Mouse (Mus musculus): ENCODE measurements around the gene Rnf212.

Gene Rnf212

DNA sequence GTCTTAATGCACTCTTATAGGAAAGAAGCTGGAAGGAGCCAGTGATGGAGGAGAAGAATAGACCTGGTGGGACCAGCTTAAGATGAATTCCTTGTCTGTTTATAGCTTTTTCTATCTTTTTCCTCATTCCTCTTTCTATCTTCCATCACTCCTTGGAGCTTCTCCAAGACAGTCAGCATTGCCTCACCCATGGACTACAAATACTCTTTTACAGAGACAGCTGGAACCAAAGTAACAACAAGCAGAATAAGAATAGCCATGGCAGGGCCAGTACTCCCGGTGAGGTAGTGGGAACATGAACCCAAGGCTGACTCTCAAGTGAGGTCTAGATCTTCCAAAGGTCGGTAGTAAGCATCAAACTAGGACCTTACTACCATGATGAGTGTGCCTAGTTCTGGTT lies 61.7 kb downstream of the Rnf212 start:
- no peak for DNase-seq (ENCODE audit: low read depth, low spot score)

DNA sequence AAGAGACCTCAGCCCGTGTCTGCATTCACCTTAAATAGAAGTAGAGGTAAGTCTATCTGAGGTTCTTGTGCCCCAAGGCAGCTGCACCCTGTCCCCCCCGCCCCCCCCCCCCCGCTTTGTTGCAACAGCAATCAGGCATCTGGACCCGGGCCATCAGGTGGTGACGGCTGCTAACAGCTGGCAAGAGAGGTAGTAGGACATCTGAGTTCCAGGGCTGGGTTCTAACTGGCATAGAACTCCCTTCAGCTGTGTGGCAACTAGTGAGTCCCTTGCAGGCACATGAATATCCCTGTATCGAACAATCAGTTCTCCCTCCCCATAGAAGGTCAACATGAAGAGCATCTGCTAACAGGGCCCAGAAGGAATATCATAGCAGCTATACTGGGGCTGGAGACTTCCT lies 62.8 kb downstream of the Rnf212 start:
- DNase-seq (ENCODE audit: low read depth, low spot score), result no peak

DNA sequence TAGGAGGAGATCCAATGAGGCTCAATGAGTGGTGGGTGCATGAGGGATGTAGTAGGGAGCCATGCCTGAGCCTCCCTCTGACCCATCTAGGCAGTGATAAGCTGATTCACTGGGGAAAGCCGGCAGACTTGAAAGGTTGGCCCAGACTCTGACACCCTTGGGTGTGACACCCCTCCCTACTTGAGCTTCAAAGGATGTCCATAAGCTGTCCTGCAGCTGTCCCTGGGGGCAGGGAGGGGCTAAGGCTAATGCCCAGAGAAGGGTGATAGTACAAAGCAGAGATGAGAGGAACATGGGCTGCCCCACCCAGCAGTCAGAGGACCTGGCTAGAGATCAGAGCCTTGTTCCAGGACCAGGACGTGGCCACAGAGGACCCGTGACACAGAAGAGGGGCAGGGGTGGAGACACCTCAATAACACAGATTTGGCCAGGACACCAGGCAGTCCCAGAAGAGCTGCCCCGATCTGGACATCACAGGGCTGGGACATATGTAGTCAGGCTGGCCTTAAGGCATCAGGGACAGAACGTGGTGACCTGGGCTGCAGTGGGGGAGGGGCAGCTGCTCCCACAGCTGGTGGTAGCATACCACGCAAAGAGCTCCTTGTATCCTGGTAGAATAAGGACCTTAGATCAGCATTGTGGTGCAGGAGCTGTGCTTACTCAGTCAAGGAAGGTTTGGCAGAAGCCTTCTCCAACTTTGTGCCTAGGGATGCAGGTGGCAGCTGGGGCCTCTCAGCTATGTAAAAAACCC lies 65.6 kb downstream of the Rnf212 start:
- no peak for DNase-seq (ENCODE audit: low read depth, low spot score)

DNA sequence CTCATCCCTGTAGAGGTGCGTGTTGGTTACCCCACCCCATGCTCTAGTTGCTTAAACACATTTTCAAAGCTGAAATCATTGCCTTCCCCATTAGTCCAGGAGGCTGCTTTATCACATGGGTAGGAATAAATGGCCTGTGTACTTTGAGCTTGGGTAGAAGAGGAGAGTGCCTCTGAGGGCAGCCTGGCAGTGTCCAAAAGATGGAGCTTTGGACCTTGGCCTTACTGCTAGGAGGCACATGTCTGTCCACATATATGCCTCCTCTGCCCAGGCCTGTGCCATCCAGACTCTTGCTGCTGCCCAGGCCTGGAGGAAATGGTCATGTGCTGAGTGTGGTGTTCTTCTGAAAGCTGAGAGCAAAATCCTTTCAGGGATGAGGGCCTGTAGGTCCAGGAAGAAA lies 66.4 kb downstream of the Rnf212 start:
- DNase-seq (ENCODE audit: low read depth, low spot score), result no peak

DNA sequence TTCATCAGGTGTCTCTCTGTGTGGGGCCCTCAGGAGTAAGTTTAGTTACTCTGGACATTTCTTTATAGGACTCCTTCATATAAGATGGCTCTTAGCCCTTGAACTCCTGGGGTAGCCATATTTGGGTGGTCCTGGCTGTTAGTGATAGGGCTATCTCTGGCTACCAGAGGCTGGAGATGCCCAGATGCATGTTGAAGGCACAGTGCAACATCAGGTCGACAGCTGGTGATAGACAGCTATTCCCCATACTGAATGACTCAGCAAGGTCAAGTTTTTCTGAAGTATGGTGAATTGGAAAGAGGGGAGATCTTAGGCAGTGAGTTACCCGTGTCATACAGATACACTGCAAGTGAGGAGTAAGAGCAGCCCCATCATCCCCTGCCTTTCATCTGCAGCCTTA lies 67.0 kb downstream of the Rnf212 start:
- no peak for DNase-seq (ENCODE audit: low read depth, low spot score)

DNA sequence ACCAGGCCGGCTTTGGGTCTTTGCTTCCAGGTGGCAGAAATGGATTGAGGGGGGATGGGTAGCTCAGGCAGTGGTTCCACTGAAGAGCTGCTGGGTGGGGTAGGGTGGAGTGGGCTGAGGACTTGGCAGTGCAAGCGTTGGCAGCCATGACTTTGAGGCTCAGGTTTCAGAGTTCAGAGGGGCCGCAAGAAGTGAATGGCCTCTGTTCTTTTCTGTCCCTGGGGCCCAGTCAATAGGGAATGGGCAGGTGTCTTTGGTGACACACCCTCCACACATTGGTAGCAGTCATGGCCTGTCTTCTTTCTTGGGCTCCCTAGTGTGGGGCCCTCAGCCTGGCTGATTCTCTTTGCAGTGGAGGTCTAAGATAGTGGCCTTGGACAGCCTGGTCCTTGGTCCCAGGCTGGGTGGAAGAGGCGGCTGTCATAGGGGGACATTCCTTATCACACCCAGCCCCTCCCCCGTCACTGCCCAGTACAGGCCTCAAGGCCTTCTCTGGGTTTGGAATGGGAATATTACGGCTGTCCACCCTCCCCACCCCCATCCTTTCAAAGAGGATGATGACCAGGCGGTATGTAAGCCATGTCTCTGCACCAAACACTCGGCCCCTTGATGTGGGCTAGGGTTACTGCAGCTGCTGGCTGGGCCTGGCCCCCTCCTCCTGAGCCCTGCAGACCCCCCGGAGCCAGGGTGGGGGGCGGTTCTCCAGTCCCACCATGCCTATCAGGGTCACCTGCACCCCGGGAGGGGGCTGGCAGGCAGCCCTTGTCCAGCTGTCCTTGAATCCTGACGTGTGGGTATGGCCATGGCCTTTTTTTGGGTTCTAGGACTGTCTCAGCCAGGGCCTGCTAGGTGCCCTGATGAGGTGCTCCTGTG lies 70.8 kb downstream of the Rnf212 start:
- DNase-seq (ENCODE audit: low read depth, low spot score), result no peak

DNA sequence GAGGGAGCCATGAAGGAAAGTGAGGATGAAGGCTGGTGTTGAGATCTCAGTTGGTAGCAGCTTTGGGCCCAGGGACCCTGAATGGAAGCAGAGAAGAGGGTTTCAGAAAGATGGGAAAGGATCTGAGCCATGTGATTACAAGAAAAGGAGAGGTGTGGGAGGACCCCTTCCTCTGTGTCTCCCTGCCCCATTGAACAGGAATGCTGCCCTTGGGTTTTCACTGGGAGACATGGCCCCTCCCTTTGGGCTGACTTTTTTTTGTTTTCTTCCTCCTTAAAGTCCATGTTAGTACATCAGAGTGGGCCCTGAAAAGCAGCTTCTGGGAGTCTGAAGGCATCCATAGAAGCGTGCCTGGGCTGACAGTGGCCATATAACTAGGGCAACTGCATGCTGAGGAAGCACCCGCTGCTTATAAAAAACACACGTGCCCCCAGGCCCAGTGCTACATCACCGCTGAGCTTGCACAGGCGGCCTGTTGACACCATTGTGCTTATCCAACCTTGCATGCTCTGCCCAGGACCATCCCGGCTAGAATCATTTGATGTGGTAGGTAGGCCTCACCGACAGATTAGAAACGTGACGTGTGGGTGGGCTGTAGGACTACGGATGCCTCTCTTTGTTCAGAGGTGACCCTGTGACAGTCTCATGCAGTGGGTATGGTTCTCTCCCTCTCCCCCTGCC lies 73.3 kb downstream of the Rnf212 start:
- DNase-seq (ENCODE audit: low read depth, low spot score), result no peak

DNA sequence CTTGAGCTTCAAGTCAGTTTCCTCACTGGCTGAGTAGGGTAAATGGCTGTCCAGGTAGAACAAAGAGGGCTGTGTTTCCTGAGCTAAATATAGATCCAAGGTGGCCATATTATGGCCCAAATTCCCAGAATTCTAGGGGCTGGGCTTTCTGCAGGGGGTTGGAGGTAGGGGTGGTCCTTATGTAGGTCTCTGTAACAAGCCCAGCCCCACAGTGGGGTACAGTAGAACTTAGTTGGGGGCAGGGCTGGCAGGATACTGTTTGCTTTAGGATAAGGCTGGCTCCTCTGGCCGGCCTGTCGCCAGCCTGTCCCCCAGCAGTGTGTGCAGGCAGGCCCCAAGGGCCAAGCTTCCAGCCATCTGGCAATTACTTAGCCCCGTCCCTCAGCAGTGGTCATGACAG lies 74.4 kb downstream of the Rnf212 start:
- peak; percentile 40 for DNase-seq (ENCODE audit: low read depth, low spot score)

DNA sequence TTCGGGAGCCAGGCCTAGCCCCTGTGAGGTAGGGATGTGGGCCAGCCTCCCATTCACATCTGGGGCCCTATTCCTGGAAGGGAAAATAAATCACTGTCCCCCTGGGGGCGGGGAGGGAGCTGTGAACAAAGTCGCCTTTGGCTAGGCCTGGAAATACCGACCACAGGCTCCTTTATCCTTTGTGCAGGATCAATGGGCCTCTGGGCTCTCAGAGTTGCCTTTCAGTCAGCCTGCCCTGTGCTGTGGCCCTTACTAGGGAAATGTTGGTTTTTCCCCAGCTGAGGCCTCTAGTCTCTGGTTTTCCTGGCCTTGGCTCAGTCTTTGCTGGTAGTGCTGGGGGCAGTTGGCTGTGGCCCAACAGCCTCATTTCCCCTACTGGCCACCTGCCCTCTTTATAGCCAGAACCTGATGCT lies 77.4 kb downstream of the Rnf212 start:
- DNase-seq (ENCODE audit: low read depth, low spot score), result peak; percentile 86

DNA sequence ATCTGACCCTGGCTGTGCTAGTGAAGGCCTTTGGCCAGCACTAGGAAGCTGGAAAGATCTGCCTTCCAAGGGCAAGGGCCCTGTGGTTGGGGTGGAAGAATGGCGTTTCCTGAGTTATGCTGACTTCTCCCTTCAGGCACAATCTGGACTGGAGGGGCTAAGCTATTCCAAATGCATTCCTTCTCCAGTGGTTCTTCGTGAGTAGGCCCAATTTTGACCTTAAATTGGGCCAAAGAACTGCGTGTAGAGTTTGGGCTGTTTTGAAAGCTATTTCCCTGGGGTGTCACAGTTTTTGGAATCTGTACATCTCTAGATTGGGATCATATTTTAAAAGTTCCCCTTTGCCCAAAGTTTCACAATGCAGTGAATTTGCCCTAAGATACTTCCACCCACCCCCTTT lies 78.2 kb downstream of the Rnf212 start:
- no peak for DNase-seq (ENCODE audit: low read depth, low spot score)

DNA sequence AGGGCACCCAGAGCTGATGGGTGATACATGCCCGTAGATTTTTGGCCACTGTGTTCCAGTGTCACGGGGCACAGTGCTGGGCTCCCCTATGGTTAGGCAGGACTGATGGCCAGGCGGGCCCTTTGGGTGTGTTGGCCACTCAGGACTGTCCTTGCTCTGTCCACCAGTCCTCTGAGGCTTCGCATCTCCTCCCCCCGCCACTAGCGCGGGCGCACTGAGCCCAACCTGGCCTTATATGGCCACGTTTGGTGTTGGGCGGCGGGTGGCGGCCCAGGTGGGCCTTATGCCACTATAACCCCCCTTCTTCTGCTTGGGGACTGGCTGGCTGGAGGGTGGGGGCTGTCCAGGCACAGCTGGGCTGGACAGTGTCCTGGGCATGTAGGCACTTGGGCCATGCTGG lies 78.9 kb downstream of the Rnf212 start:
- no peak for DNase-seq (ENCODE audit: low read depth, low spot score)

DNA sequence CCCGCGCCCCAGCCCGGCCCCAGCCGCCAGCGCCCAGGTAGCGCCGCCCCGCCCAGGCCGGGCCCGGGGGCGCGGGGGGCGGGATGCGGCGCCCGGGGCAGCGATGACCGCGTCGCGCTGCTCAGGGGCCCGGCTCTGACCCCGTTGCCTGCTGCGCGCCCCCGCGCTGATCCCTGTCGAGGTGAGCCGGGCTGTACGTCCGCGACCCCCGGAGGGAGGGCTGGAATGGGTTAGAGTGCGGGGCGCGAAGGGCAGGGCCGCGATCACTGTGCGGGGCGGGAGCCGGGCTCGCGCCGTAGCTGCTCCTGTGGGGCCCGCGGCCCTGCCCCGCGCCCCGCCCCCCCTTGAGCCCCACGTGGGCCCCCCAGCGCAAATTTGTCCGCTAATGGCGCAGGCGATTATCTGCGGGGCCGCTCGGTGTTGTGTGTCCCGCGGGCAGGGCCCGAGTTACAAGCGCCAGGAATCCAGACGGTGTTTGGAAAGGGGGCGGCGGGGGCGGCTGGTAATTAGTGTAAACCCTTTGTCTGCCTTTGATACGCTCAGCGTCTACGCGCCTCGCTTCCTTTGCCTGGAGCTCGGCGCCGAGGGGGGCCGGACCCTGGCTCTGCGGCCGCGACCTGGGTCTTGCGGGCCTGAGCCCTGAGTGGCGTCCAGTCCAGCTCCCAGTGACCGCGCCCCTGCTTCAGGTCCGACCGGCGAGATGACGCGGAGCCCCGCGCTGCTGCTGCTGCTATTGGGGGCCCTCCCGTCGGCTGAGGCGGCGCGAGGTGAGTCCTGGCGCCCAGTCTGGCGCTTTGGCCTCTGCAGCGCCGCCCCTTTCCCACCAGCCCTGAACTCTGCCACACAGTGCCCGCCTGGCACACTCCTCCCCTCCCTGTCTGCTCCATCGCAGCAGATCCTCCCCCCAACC lies 80.2 kb downstream of the Rnf212 start:
- peak; percentile 44 for DNase-seq (ENCODE audit: low read depth, low spot score)

DNA sequence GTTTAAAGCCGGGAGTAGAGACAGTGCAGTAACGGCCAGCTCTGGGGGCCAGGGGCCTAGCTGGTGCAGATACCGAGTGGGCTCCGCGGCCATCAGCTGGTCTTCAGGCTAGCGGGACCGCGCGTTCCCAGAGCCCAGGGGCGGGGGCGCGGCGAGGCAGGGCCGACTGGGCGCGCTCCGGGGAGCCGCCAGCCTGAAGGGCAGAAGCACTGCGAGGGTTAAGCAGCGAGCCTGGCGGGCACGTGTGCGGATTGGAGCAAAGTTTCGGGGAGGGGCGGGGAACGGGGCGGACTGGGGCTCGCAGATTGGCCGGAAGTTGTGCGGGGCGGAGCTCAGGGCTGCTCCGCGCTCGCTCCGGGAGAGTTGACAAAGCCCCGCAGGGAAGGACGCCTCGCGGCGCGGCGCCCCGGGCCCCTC lies 80.9 kb downstream of the Rnf212 start:
- DNase-seq (ENCODE audit: low read depth, low spot score), result peak; percentile 94

DNA sequence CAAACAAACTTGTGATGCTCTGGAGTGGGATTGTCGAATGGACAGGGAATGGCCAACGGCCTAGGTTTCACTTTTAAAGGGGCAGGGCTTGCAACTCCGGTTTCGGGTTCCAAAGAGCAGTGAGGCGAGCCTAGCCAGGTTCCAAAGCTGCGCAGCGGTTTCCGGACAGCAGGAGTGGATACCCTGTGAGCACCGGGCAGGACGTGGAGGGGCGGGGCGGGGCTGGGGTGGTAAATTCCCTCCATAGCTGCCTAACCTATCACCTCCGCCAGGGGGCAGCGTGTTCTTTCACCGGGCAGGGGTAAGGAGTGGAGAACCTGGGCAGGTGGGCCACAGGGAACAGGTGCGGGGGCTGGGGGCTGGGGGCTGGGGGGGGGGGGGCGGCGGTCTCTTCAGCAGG lies 82.5 kb downstream of the Rnf212 start, which contains the start of gene Fgfrl1:
Gene Fgfrl1 (plus strand): TSS at position 112 of the 400 bp plus-strand sequence.
- peak; percentile 62 for DNase-seq (ENCODE audit: low read depth, low spot score)

DNA sequence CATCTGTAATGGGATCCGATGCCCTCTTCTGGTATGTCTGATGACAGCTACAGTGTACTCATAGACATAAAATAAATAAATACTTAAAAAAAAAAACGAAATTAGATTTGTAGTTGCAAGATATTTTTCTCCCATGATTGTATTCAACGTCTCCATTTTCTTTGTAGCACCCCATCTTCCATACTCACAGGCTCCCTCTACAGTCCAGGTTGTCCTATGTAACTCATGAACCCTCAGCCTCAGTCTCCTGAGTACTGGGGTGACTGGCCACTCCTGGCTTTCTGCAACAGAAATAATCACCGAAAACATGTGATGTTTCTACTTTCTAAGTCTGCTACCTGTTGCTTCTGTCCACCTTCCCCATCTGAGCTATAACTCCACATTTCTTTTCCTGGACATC lies 83.6 kb downstream of the Rnf212 start:
- no peak for DNase-seq (ENCODE audit: low read depth, low spot score)

DNA sequence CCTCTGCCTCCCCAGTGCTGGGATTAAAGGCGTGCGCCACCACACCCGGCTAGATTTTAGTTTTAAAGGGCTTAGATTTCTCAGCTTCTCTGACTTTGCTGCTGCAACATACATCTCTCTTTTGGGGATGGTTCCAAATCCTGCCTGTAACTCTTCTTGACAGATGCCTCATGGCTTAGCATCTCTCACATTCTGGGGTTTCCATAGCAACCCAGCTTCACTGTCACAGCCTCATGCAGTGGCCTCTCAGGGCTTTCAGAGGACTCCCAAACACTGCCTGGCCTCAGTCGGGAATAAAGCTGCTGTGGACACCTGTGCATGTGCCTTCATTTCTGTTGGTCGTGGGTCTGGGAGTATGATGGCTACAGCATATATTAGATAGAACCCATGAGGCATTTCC lies 85.7 kb downstream of the Rnf212 start:
- peak; percentile 34 for DNase-seq (ENCODE audit: low read depth, low spot score)

DNA sequence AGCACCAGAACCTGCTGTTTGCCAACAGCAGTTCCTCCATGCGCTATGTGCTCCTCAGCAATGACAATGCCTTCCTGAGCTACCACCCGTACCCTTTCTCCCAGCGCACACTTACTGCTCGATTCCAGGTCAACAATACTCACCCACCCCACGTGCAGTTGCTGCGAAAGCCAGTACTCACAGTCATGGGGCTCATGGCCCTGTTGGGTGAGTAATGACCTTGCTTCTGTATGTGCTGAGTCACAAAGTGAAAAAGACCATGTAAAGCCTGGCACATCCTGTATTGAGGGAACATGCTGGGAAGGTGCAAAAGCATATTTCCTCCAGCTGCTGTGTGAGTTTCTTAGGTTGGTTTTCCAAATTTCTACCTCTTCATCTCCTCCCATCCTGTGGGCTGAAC lies 93.9 kb downstream of the Rnf212 start:
- DNase-seq (ENCODE audit: low read depth, low spot score), result no peak

DNA sequence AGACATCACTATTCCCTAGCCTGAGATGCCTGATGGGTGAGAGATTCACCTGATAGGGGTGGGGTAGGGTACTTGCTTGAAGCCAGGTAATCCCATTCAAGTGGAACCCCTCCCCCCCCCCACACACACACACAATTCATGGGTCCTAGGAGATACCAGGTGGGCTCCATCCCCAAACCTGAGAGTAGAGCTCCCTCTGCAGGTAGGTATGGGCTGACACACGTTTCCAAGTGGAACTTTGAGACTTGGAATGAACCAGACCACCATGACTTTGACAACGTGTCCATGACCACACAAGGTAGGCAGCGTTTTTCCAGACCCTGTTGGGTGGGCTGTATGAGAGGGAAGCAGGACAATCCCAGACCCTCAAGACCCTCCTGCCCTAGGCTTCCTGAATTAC lies 94.9 kb downstream of the Rnf212 start:
- DNase-seq (ENCODE audit: low read depth, low spot score), result no peak

All from mesoderm, embryonic 11.5 days (tissue).